Mouse (Mus musculus): ENCODE measurements around the gene Prcd. TPM values are rescaled to one million over a fixed set of nuclear protein-coding genes. Genes with fewer than 3 reads are reported as not detected.
"Not testable (repeated sequence)": the region's sequence is repeated elsewhere in the genome, so short reads cannot be mapped to it uniquely, and the experiment has no call there.

Prcd gene
- polyA plus RNA-seq, 1 experiment from 2014 or later = 0.53 TPM

DNA sequence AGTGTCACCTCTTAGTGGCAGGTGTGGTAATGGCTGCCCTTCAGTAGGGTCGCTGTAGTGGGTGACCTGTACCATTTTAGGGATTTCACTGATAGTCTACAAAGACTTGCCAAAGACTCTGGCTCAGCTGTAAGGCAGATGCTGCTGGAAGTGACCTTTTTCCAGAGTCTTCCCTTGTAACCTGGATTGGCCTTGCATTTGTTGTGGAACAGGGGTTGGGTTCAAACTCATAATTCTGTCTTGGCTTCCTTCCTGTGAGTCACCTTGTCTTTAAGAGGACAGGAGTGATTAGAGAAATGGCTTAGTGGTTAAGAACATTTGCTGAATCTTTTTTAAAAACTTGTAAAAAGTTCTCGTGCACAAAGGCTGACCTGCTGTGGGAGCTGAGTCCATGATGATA lies 20.1 kb downstream of the Prcd start:
- Histone ChIP-seq H3K4me3 (ENCODE audit: low read depth, low read length) (no peak overlapping the region), H3K4me2 (ENCODE audit: low read depth) (no peak overlapping the region; the same call in 1 of the 2 replicates), H3K27me3 (ENCODE audit: control insufficient read depth, insufficient read depth, low read length) (no peaks in the 10 kb centered on the region), H3K36me3 (ENCODE audit: control insufficient read depth, insufficient read depth, low read length) (peaks cover 14% of the 10 kb centered on the region), H3K9ac (ENCODE audit: low read length) (no peak overlapping the region), H3K27ac (ENCODE audit: low read depth, low read length) (no peak overlapping the region), H3K4me1 (ENCODE audit: control insufficient read depth, insufficient read depth, low read length) (peaks cover 16% of the 10 kb centered on the region), H3K9me3 (ENCODE audit: control insufficient read depth, low read length) (no peaks in the 10 kb centered on the region)
- WGBS = 91% methylated on average over 2 of the region's 2 CpGs
- DNase-seq (ENCODE audit: low spot score) (no peak), ATAC-seq (ENCODE audit: insufficient read depth, low FRiP score, low TSS enrichment) (no peak)

DNA sequence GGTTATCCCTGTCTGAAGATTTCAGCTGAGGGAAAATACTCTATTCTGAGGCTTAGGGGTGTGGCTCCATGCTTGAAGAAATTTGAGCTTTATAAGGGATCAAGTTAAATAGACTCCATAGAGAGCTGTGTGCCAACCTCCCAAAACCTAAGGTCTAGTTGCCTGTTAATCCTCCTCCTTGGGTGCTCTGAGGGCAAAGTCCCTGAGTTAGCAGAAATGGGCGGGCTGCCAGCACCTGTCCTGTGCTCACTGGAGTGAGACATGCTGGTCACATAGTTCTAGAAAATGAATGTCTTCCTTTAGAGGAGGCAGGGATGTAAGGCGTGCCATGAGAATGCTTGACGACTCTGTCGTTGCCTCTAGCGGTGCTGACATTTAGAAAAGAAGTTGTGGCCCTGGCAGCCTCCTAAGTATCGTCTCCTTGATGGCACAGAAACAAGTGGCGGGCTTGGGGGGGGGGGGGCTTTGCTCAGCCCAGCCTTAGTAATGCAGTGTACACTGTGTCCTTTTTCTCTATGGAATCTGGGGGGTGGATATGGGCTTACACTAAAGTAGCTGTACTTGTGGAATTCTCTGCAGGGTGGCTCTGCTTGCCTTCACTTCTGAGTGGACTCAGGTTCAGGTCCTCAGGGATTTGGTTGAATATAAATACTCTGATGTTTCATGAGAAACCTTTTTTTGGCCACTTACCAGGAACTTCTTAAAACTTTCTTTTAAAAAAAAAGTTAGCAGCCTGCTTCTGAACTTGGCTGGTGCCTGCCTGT lies 21.5 kb downstream of the Prcd start:
- H3K9me3 ChIP-seq (ENCODE audit: control insufficient read depth, low read length) = no peaks in the 10 kb centered on the region

DNA sequence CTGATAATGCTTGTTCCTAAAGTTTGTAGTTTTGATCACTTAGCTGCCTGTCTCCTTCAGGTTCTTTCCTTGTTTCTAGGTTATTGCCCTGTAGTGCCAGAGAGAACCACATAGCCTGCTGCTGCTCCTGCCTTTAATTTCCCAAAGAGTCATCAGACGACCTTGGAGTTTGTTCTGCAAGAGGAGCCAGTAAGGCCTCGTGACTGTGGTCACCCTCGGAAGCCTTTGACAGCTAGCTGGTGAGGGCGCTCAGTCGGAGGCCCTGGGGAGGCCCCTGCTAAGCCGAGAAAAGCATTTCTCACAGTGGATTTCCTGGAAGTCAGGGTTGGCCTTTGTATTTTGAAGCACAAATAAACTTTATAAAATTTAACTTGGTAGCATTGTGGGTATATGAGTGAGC lies 22.1 kb downstream of the Prcd start:
- not testable (repeated sequence) for H3K27me3 ChIP-seq (ENCODE audit: control insufficient read depth, insufficient read depth, low read length); ATAC-seq (ENCODE audit: insufficient read depth, low FRiP score, low TSS enrichment); H3K4me3 ChIP-seq (ENCODE audit: low read depth, low read length); H3K27ac ChIP-seq (ENCODE audit: low read depth, low read length); H3K9me3 ChIP-seq (ENCODE audit: control insufficient read depth, low read length); H3K4me2 ChIP-seq (ENCODE audit: low read depth); H3K9ac ChIP-seq (ENCODE audit: low read length); DNase-seq (ENCODE audit: low spot score); H3K4me1 ChIP-seq (ENCODE audit: control insufficient read depth, insufficient read depth, low read length)
- H3K36me3 ChIP-seq (ENCODE audit: control insufficient read depth, insufficient read depth, low read length) = peaks cover 17% of the 10 kb centered on the region
- WGBS = 88% methylated on average over 6 of the region's 6 CpGs

More for the DNA sequence above, 21.5 kb downstream of the Prcd start:
- 87% methylated on average over 7 of the region's 7 CpGs for WGBS
- ATAC-seq (ENCODE audit: insufficient read depth, low FRiP score, low TSS enrichment) = no peak
- Histone ChIP-seq H3K4me3 (ENCODE audit: low read depth, low read length) (no peak overlapping the region), H3K27me3 (ENCODE audit: control insufficient read depth, insufficient read depth, low read length) (no peaks in the 10 kb centered on the region), H3K4me2 (ENCODE audit: low read depth) (no peak overlapping the region), H3K27ac (ENCODE audit: low read depth, low read length) (no peak overlapping the region), H3K9ac (ENCODE audit: low read length) (no peak overlapping the region), H3K36me3 (ENCODE audit: control insufficient read depth, insufficient read depth, low read length) (peaks cover 17% of the 10 kb centered on the region), H3K4me1 (ENCODE audit: control insufficient read depth, insufficient read depth, low read length) (peaks cover 10% of the 10 kb centered on the region)
- DNase-seq (ENCODE audit: low spot score) = no peak

DNA sequence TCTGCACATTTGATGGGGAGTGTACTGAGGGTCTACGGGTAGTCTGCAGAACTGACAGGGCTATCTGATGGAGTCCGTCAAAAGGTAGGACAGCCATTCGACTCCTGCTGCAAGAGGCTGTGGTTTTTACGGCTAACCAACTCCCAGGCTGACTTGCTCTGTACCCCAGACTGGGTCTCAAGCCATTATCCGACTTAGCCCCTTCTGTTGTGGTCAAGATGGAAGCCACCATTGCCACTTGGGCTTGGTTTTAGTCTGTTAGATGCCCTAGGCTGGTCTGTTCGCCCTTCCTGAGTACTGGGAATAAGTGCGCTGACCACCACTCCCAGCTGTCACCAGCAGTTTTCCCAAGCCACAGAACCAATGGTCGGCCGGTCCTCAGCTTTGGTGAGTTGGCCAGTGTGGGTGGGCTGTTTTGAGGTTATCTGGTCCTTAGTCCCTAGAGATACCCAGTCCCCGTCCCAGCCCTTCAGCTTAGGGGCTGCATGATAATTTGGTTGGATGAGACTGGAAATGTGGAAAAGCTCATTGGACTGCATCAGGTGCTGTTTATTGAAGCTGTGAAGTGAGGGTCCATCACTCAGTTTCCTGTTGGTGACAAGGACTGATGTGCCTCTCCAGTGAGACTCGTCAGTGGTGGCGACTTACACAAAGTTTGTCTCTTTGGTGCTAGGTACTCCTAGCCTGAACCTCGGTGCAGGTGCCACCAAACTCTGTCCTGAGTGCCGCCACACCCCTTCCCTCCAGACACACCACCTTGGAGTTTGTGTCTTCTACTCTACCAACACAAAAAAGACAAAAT lies 23.0 kb downstream of the Prcd start:
- DNase-seq (ENCODE audit: low spot score) (no peak), ATAC-seq (ENCODE audit: insufficient read depth, low FRiP score, low TSS enrichment) (no peak)
- Histone ChIP-seq H3K27ac (ENCODE audit: low read depth, low read length) (no peak overlapping the region), H3K9ac (ENCODE audit: low read length) (no peak overlapping the region), H3K9me3 (ENCODE audit: control insufficient read depth, low read length) (no peaks in the 10 kb centered on the region), H3K4me1 (ENCODE audit: control insufficient read depth, insufficient read depth, low read length) (peaks cover 8% of the 10 kb centered on the region), H3K4me3 (ENCODE audit: low read depth, low read length) (no peak overlapping the region), H3K27me3 (ENCODE audit: control insufficient read depth, insufficient read depth, low read length) (no peaks in the 10 kb centered on the region), H3K36me3 (ENCODE audit: control insufficient read depth, insufficient read depth, low read length) (peaks cover 17% of the 10 kb centered on the region), H3K4me2 (ENCODE audit: low read depth) (no peak overlapping the region)
- WGBS = 92% methylated on average over 14 of the region's 14 CpGs

GRCm38 (mm10) chr11:116677711-116678441 lies 24.5 kb downstream of the Prcd start:
- Histone ChIP-seq H3K27me3 (ENCODE audit: control insufficient read depth, insufficient read depth, low read length) (no peaks in the 10 kb centered on the region), H3K9me3 (ENCODE audit: control insufficient read depth, low read length) (no peaks in the 10 kb centered on the region), H3K4me3 (ENCODE audit: low read depth, low read length) (no peak overlapping the region), H3K4me1 (ENCODE audit: control insufficient read depth, insufficient read depth, low read length) (peaks cover 2% of the 10 kb centered on the region), H3K4me2 (ENCODE audit: low read depth) (no peak overlapping the region), H3K27ac (ENCODE audit: low read depth, low read length) (no peak overlapping the region), H3K9ac (ENCODE audit: low read length) (no peak overlapping the region), H3K36me3 (ENCODE audit: control insufficient read depth, insufficient read depth, low read length) (peaks cover 18% of the 10 kb centered on the region)
- ATAC-seq (ENCODE audit: insufficient read depth, low FRiP score, low TSS enrichment) = no peak
- WGBS = 88% methylated on average over 8 of the region's 8 CpGs
- DNase-seq (ENCODE audit: low spot score) = no peak

DNA sequence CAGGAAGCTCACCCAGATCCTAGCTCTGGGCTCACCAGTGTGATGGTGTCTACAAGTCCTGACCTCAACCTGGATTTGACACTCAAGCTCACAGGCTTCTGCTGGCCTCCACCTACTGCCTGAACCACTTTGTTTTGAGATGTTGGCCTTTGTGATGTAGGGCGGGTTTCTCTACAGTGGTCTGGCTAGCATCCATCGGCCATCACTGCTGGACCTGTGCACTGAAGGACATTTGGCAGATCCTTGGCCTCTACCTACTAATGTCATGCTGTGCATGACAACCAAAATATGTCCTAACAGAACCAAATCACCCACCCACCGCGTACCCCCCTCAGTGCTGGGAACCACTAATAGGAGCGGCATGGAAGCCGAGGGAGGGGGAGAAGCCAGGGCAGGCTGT lies 25.8 kb downstream of the Prcd start:
- Histone ChIP-seq H3K27me3 (ENCODE audit: control insufficient read depth, insufficient read depth, low read length) (no peaks in the 10 kb centered on the region), H3K4me1 (ENCODE audit: control insufficient read depth, insufficient read depth, low read length) (no peaks in the 10 kb centered on the region), H3K4me3 (ENCODE audit: low read depth, low read length) (no peak overlapping the region), H3K9ac (ENCODE audit: low read length) (no peak overlapping the region), H3K9me3 (ENCODE audit: control insufficient read depth, low read length) (no peaks in the 10 kb centered on the region), H3K36me3 (ENCODE audit: control insufficient read depth, insufficient read depth, low read length) (peaks cover 15% of the 10 kb centered on the region), H3K4me2 (ENCODE audit: low read depth) (no peak overlapping the region), H3K27ac (ENCODE audit: low read depth, low read length) (no peak overlapping the region)
- 95% methylated on average over 6 of the region's 6 CpGs for WGBS
- DNase-seq (ENCODE audit: low spot score) (no peak), ATAC-seq (ENCODE audit: insufficient read depth, low FRiP score, low TSS enrichment) (no peak)

DNA sequence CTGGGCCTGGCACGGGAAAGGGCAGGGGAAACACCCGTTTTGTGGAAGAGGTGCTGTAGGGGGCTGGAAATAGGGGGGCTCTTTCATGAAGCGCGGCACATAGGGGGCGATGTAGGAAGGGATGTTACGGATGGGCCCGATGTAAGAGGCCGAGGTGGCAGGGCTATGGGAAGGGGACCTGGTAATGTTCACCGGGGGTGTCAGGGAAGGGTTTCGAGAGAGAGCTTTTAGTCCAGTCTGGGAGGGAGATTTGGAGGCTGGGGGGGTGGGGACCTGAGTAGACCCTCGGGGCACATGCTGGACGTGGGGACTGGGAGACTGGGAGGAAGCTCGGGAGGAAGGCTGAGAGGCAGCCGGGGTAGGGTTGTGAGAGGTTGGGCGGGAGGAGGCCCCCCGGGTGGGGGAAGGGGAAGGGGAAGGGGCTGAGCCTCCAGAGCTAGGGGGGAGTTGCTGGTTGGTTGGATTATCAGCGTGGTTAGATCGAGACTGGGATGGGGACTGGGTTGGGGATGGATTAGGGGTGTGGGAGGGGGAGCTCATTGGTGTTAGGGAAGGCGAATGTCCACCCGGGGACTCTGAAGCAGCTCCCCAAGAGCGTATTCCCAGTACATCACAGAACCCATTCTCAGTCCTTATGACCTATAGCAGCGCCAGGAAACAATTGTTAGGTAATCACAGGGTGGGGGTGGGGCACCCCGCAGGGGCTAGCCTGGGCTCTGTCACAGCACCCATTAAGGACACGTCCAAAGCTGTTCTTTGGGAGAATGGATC lies 27.2 kb downstream of the Prcd start:
- H3K4me2 ChIP-seq (ENCODE audit: low read depth) = no peak overlapping the region
- no peak overlapping the region for H3K9ac ChIP-seq (ENCODE audit: low read length)
- H3K4me3 ChIP-seq (ENCODE audit: low read depth, low read length) = no peak overlapping the region
- DNase-seq (ENCODE audit: low spot score) = no peak
- no peaks in the 10 kb centered on the region for H3K27me3 ChIP-seq (ENCODE audit: control insufficient read depth, insufficient read depth, low read length)
- no peak for ATAC-seq (ENCODE audit: insufficient read depth, low FRiP score, low TSS enrichment)
- no peaks in the 10 kb centered on the region for H3K9me3 ChIP-seq (ENCODE audit: control insufficient read depth, low read length)
- H3K27ac ChIP-seq (ENCODE audit: low read depth, low read length) = no peak overlapping the region
- 75% methylated on average over 24 of the region's 24 CpGs for WGBS
- H3K4me1 ChIP-seq (ENCODE audit: control insufficient read depth, insufficient read depth, low read length) = no peaks in the 10 kb centered on the region
- H3K36me3 ChIP-seq (ENCODE audit: control insufficient read depth, insufficient read depth, low read length) = peaks cover 15% of the 10 kb centered on the region

DNA sequence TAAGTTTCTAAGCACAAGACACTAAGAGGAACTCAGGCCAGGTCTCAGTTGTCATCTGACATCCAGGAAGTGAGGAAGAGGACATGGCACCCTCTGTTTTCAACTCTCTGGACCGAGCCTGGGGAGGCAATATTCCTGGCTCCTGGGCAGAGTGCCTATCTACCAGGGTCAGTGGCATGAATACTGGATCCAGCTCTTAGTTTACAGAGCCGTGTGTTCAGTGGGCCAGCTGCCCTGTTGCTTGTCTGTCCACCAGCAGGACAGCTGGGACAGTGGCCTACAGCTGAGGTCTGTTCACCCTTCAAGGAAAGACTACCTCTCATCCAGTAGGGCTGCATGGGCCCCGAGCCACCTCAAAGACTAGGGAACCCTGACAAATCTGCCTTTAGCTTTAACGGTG lies 27.8 kb downstream of the Prcd start:
- H3K36me3 ChIP-seq (ENCODE audit: control insufficient read depth, insufficient read depth, low read length) = peaks cover 11% of the 10 kb centered on the region

More for the DNA sequence above, 27.8 kb downstream of the Prcd start:
- no peak for DNase-seq (ENCODE audit: low spot score)
- H3K27me3 ChIP-seq (ENCODE audit: control insufficient read depth, insufficient read depth, low read length) = no peaks in the 10 kb centered on the region
- ATAC-seq (ENCODE audit: insufficient read depth, low FRiP score, low TSS enrichment) = no peak
- H3K4me2 ChIP-seq (ENCODE audit: low read depth) = no peak overlapping the region
- H3K4me3 ChIP-seq (ENCODE audit: low read depth, low read length) = no peak overlapping the region
- H3K27ac ChIP-seq (ENCODE audit: low read depth, low read length) = no peak overlapping the region
- no peak overlapping the region for H3K9ac ChIP-seq (ENCODE audit: low read length)
- H3K4me1 ChIP-seq (ENCODE audit: control insufficient read depth, insufficient read depth, low read length) = no peaks in the 10 kb centered on the region
- 90% methylated on average over 4 of the region's 4 CpGs for WGBS
- no peaks in the 10 kb centered on the region for H3K9me3 ChIP-seq (ENCODE audit: control insufficient read depth, low read length)

Data from neural tube, embryonic 11.5 days (tissue).